Mouse (Mus musculus): Measurements from ENCODE around the gene Pdia4.

DNA sequence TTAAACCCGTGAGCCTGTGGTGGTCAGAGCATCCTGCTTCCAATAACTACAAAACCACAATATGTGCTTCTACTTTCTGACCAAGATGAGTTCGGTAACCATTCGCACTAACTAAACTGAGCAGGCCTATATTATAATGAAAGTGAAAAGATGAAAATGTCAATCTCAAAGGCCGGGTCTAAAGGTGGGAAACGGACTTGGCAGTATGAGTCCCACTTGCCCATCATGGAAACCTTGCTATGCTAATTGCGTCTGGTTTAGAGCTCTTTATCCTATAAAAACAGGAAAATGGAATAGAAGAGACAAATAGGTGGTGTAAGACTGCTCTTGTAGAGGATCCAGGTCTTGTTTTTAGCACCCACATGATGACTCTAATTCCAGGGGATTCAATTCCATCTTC is 8.5 kb upstream of the Pdia4 start:
- TF ChIP-seq POLR2A (IDR thresholded peaks at IDR 0.05; ENCODE audit: low read depth, low read length) (no peak), CTCF (conservative IDR thresholded peaks at IDR 0.05; ENCODE audit: insufficient read depth, insufficient read length, low read depth, low read length) (no peak)
